9 mouse cellular contexts compared by ENCODE assay signal in the genomic region with DNA sequence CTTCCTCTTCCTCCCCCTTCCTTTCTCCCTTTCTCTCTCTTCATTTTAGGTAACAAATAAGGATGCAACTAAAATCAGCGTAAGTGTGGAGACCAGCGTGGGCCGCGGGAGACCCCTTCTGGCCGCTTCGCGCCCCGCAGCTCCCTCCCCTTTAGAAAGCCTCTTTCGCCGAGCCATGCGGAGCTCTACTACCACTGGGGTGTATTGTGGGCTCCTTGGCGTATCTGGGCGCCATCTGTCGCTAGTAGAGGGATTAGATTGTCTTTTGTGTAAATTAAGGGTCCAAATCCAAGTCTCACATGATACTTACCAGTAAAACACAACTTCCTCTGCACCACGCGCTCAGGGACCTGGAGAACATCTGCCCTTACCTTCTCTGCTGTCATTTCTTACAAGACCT. TPM values are rescaled to one million over a fixed set of nuclear protein-coding genes. Genes with fewer than 3 reads are reported as not detected.
A peak's percentile ranks its signal among the peaks of the same experiment; 100 is the strongest.
DNase-seq lines count a peak whose midpoint lies in the region; ATAC-seq lines count a peak whose summit lies in the region.
"Had no signal": no experiment of that assay in that cellular context is flagged by ENCODE, and none has a peak within 500 bp of the region (broad histone marks: within the 10 kb centered on the region; RNA-seq: fewer than 3 reads in every experiment).

No protein-coding gene starts in this region.

- peaks cover 76% of the 10 kb centered on the region for H3K27me3 ChIP-seq in embryonic facial prominence, embryonic 13.5 days
- peaks cover 86% of the 10 kb centered on the region for H3K27me3 ChIP-seq in heart, embryonic 12.5 days (replicated peaks)
- peaks cover 74% of the 10 kb centered on the region for H3K27me3 ChIP-seq in limb, embryonic 15.5 days
- H3K27me3 ChIP-seq in neural tube, embryonic 14.5 days (ENCODE audit: control insufficient read depth, insufficient read depth, low read length), result peaks cover 10% of the 10 kb centered on the region

- no peaks in the 10 kb centered on the region for H3K9me3 ChIP-seq in embryonic facial prominence, embryonic 13.5 days
- H3K9me3 ChIP-seq in heart, embryonic 12.5 days (replicated peaks), result no peaks in the 10 kb centered on the region
- H3K9me3 ChIP-seq in limb, embryonic 15.5 days, result no peaks in the 10 kb centered on the region
- no peaks in the 10 kb centered on the region for H3K9me3 ChIP-seq in neural tube, embryonic 14.5 days (ENCODE audit: control insufficient read depth, low read length)

- H3K36me3 ChIP-seq in embryonic facial prominence, embryonic 13.5 days, result no peaks in the 10 kb centered on the region
- no peaks in the 10 kb centered on the region for H3K36me3 ChIP-seq in heart, embryonic 12.5 days
- no peaks in the 10 kb centered on the region for H3K36me3 ChIP-seq in limb, embryonic 15.5 days
- H3K36me3 ChIP-seq in neural tube, embryonic 14.5 days (ENCODE audit: control insufficient read depth, insufficient read depth, low read length), result no peaks in the 10 kb centered on the region

- H3K4me1 ChIP-seq in embryonic facial prominence, embryonic 13.5 days, result peaks cover 25% of the 10 kb centered on the region
- peaks cover 20% of the 10 kb centered on the region for H3K4me1 ChIP-seq in heart, embryonic 12.5 days (replicated peaks)
- peaks cover 36% of the 10 kb centered on the region for H3K4me1 ChIP-seq in limb, embryonic 15.5 days
- H3K4me1 ChIP-seq in neural tube, embryonic 14.5 days (ENCODE audit: control insufficient read depth, insufficient read depth, low read length), result peaks cover 17% of the 10 kb centered on the region; the same call in 1 of the 2 replicates

- intact Hi-C loops in heart, postnatal 25 days (cut with DNase I), result loop anchor here (5.0 kb wide), 1 partner anchor 1054 kb away; no protein-coding TSS in a partner anchor

- WGBS in embryonic facial prominence, embryonic 13.5 days, result 2% methylated on average over 15 of the region's 16 CpGs
- 2% methylated on average over 16 of the region's 16 CpGs for WGBS in heart, embryonic 12.5 days
- 1% methylated on average over 16 of the region's 16 CpGs for WGBS in limb, embryonic 15.5 days
- 1% methylated on average over 16 of the region's 16 CpGs for WGBS in neural tube, embryonic 14.5 days

- H3K4me2 ChIP-seq in embryonic facial prominence, embryonic 13.5 days, result peak overlapping the region; percentile 96
- H3K4me2 ChIP-seq in heart, embryonic 12.5 days, result peak overlapping the region; percentile 35; the same call in 1 of the 2 replicates
- peak overlapping the region; percentile 94; the same call in 1 of the 2 replicates for H3K4me2 ChIP-seq in limb, embryonic 15.5 days
- H3K4me2 ChIP-seq in neural tube, embryonic 14.5 days (ENCODE audit: low read depth, low read length), result peak overlapping the region; percentile 93

- 0 out of 2 replicates have a peak overlapping the region, but pooled peaks have one; percentile 16 for H3K9ac ChIP-seq in embryonic facial prominence, embryonic 13.5 days
- H3K9ac ChIP-seq in heart, embryonic 12.5 days, result no peak overlapping the region
- H3K9ac ChIP-seq in limb, embryonic 15.5 days, result no peak overlapping the region
- H3K9ac ChIP-seq in neural tube, embryonic 14.5 days (replicated peaks; ENCODE audit: low read depth, low read length), result 0 out of 2 replicates have a peak overlapping the region, but pooled peaks have one; percentile 21

- no peak overlapping the region for H3K4me3 ChIP-seq in embryonic facial prominence, embryonic 13.5 days
- H3K4me3 ChIP-seq in heart, embryonic 12.5 days, result no peak overlapping the region
- H3K4me3 ChIP-seq in limb, embryonic 15.5 days, result no peak overlapping the region
- H3K4me3 ChIP-seq in neural tube, embryonic 14.5 days (ENCODE audit: low read depth, low read length), result peak overlapping the region; percentile 70

- no peak overlapping the region for H3K27ac ChIP-seq in embryonic facial prominence, embryonic 13.5 days
- no peak overlapping the region for H3K27ac ChIP-seq in heart, embryonic 12.5 days (ENCODE audit: poor library complexity, severe bottlenecking)
- H3K27ac ChIP-seq in limb, embryonic 15.5 days, result no peak overlapping the region
- H3K27ac ChIP-seq in neural tube, embryonic 14.5 days (ENCODE audit: low read depth, low read length), result no peak overlapping the region

- ATAC-seq in embryonic facial prominence, embryonic 13.5 days (ENCODE audit: insufficient number of reproducible peaks, insufficient read depth, low FRiP score, low TSS enrichment, low read depth), result no peak
- no peak for ATAC-seq in heart, embryonic 12.5 days (ENCODE audit: insufficient number of reproducible peaks, low FRiP score)
- ATAC-seq in limb, embryonic 15.5 days (ENCODE audit: insufficient number of reproducible peaks, low FRiP score, low TSS enrichment, low read depth), result peak; percentile 49; the same call in 1 of the 2 replicates
- peak; percentile 86 for ATAC-seq in neural tube, embryonic 14.5 days (ENCODE audit: low read depth)

- DNase-seq in heart, adult 11 months, result peak; percentile 89
- no peak for DNase-seq in heart, postnatal 25 days (ENCODE audit: low spot score)
- DNase-seq in kidney, postnatal 10 days, result peak; percentile 89
- no peak for DNase-seq in c-Kit-positive CD71-positive TER-119-positive erythroid progenitor cells, embryonic 14.5 days (ENCODE audit: low spot score)

RNA-seq across cellular contexts. Expression of gene Vstm2b, which starts 3.1 kb away (rescaled TPM):
- total RNA-seq in heart, postnatal 25 days (2021), result not detected
- polyA plus RNA-seq in embryonic facial prominence, embryonic 13.5 days (2015; fragmentation: Nextera tagmentation; extraction: Ambion mirVana), result 10.3 and 11.0 TPM in 2 replicates
- polyA plus RNA-seq in heart, embryonic 12.5 days (2016; fragmentation: Nextera tagmentation; extraction: Ambion mirVana), result 0.35 and 0.42 TPM in 2 replicates
- polyA plus RNA-seq in limb, embryonic 15.5 days (2015; fragmentation: Nextera tagmentation; extraction: Ambion mirVana), result 6.0 and 8.1 TPM in 2 replicates
- polyA plus RNA-seq in neural tube, embryonic 14.5 days (2014; fragmentation: Nextera tagmentation; extraction: Ambion mirVana), result 37.0 and 39.5 TPM in 2 replicates
- total RNA-seq: hematopoietic stem cell, adult 5-6 weeks had no signal

Comparison
In these comparisons a context has a peak if more than half of its experiments do, and no peak if none do; other contexts are left out.
1. DNase-seq: peak in heart, adult 11 months (single experiment) and kidney, postnatal 10 days (single experiment); none in heart, postnatal 25 days (single experiment) and c-Kit-positive CD71-positive TER-119-positive erythroid progenitor cells, embryonic 14.5 days (single experiment).
2. ATAC-seq: peak in limb, embryonic 15.5 days (single experiment) and neural tube, embryonic 14.5 days (single experiment); none in embryonic facial prominence, embryonic 13.5 days (single experiment) and heart, embryonic 12.5 days (single experiment).
3. H3K4me2 ChIP-seq: peak in every context shown above with its lines; median percentile 96 in embryonic facial prominence, embryonic 13.5 days; 94 in limb, embryonic 15.5 days; 93 in neural tube, embryonic 14.5 days; 35 in heart, embryonic 12.5 days.
4. H3K9ac ChIP-seq: peak in embryonic facial prominence, embryonic 13.5 days (single experiment) and neural tube, embryonic 14.5 days (single experiment); none in heart, embryonic 12.5 days (single experiment) and limb, embryonic 15.5 days (single experiment).